Mouse (Mus musculus) pancreas, adult 10 weeks (tissue): Measurements from ENCODE around the gene Msx1. TPM values are rescaled to one million over a fixed set of nuclear protein-coding genes. Genes with fewer than 3 reads are reported as not detected.

Experiments
- polyA plus RNA-seq: library from polyadenylated mRNA; stranded (reverse); fragments of 350-450 nt; fragmentation: Illumina TruSeq; extraction: RNeasy Lipid Tissue Mini Kit (QIAGEN cat#74804); gene quantifications from one replicate; pipeline ENCODE4 v1.2.3, GENCODE M21; 2015; ENCODE audit warnings: low read depth, low replicate concordance; ENCODE audit not compliant: insufficient read depth

The Msx1 gene
- polyA plus RNA-seq, result 1.8 TPM

DNA sequence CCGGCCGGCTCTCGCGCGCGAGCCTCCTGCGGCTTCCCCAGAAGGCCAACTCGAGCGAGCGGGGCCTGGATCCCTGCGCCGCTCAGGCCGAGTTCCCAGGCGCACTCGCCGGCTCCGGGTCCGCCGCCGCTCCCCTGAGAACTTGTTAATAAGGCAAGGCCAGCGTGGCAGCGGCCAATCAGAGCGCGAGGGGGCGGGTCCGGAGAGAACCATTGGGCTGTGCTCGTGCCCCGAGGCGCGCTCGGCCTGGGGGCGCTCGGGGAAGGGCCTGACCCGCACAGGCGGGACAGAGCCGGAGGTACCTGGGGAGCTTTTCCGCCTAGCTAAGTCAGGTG, at the start of gene Msx1:
Gene Msx1, minus strand, starts transcription at position 123 of the 335 bp plus-strand sequence.

Other genes with a start within 250 kb of the Msx1 start
- gene Stk32b, start 107.4 kb downstream of the Msx1 start, polyA plus RNA-seq, result not detected
- 19.0 TPM for gene Cytl1, start 89.1 kb downstream of the Msx1 start, polyA plus RNA-seq
- gene Stx18, start 214.2 kb upstream of the Msx1 start, polyA plus RNA-seq, result 9.8 TPM